Mouse (Mus musculus) CD4-positive helper T cell, adult 2 months (primary cell): ENCODE data around the gene Rdh5.

Experiments used
- DNase-seq: peaks from one replicate; pipeline ENCODE4 v3.0.0-alpha.2; 2012; ENCODE audit warnings: low read depth, missing footprints, low spot score

The Rdh5 gene

GRCm38 (mm10) chr10:128929638-128930378 lies 7.1 kb upstream of the Rdh5 start:
- DNase-seq: no peak

- DNase-seq: no peak
These were observed 5.7 kb upstream of the Rdh5 start for GRCm38 (mm10) chr10:128928356-128928755.

- no peak for DNase-seq
These were observed 1.2 kb upstream of the Rdh5 start, which contains the start of gene Bloc1s1 for GRCm38 (mm10) chr10:128923935-128924334. Gene Bloc1s1, minus strand, starts transcription at chr10:128924035.

- DNase-seq: peak; percentile 95
These were observed 464 bp upstream of the Rdh5 start for GRCm38 (mm10) chr10:128923013-128923691.

- DNase-seq: no peak
These were observed 536 bp downstream of the Rdh5 start for GRCm38 (mm10) chr10:128921883-128922821.

- DNase-seq: no peak
These were observed 1.4 kb downstream of the Rdh5 start for GRCm38 (mm10) chr10:128921251-128921650.

GRCm38 (mm10) chr10:128920736-128921161 lies 1.9 kb downstream of the Rdh5 start:
- no peak for DNase-seq

GRCm38 (mm10) chr10:128919966-128920365 lies 2.7 kb downstream of the Rdh5 start:
- no peak for DNase-seq

GRCm38 (mm10) chr10:128919203-128919631 lies 3.5 kb downstream of the Rdh5 start:
- DNase-seq: no peak

GRCm38 (mm10) chr10:128918246-128918645 lies 4.4 kb downstream of the Rdh5 start:
- DNase-seq: no peak

GRCm38 (mm10) chr10:128917400-128917799 lies 5.3 kb downstream of the Rdh5 start:
- DNase-seq: no peak

GRCm38 (mm10) chr10:128916665-128917064 lies 6.0 kb downstream of the Rdh5 start:
- no peak for DNase-seq

GRCm38 (mm10) chr10:128915550-128915949 lies 7.1 kb downstream of the Rdh5 start:
- DNase-seq: no peak

- no peak for DNase-seq
These were observed 9.0 kb downstream of the Rdh5 start for GRCm38 (mm10) chr10:128913696-128914095.

- peak; percentile 81 for DNase-seq
These were observed 9.5 kb downstream of the Rdh5 start for GRCm38 (mm10) chr10:128913219-128913618.

GRCm38 (mm10) chr10:128912791-128913190 lies 9.9 kb downstream of the Rdh5 start:
- no peak for DNase-seq

GRCm38 (mm10) chr10:128912268-128912667 lies 10.4 kb downstream of the Rdh5 start:
- DNase-seq: no peak

GRCm38 (mm10) chr10:128911430-128911829 lies 11.3 kb downstream of the Rdh5 start:
- DNase-seq: no peak

- DNase-seq: peak; percentile 15
These were observed 12.4 kb downstream of the Rdh5 start for GRCm38 (mm10) chr10:128910066-128910841.

- no peak for DNase-seq
These were observed 13.1 kb downstream of the Rdh5 start for GRCm38 (mm10) chr10:128909567-128910028.
